Mouse (Mus musculus): Measurements from ENCODE around the gene A230050P20Rik.
A peak's percentile ranks its signal among the peaks of the same experiment; 100 is the strongest.

Gene A230050P20Rik

GRCm38 (mm10) chr9:20875021-20875790 lies 6.8 kb downstream of the A230050P20Rik start:
- no peak for DNase-seq (ENCODE audit: low spot score in 2 of 2)

DNA sequence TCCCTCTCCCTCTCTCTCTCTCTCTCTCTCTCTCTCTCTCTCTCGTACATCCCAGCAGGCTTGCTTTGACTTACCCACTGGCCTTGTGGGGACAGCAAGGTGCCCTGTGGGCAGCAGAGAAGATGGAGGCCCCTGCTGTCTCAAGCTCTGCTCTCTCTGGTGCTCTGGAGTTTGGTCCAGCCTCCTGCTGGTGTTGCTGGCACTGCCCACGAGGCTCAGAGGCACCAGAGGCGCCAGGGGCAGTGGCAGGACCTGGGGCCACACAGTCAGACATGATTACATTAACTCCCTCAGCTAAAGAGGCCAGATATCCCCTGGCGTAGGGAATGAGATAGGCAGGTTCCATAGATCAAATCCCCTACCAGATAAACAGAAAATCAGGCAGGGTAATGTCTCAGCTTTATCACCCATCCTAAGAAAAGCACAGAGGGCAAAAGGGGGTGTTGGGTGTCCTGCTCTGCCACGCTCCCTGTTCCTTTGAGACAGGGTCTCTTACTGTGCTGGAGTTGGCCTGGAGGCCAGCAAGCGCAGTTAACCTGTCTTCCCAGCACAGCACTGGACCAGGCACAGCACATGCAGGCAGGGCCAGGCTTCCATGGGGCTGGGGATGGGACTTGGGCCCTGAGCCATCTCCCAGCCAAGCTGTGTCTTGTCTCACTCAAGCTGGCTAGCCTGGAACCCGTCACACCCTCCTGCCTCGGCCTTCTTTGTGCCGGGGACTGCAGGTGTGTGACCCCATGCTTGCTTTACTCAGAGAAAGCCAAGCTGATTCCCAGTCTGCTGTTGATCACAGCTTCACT lies 8.1 kb downstream of the A230050P20Rik start:
- no peak for DNase-seq (ENCODE audit: low spot score in 2 of 2)

DNA sequence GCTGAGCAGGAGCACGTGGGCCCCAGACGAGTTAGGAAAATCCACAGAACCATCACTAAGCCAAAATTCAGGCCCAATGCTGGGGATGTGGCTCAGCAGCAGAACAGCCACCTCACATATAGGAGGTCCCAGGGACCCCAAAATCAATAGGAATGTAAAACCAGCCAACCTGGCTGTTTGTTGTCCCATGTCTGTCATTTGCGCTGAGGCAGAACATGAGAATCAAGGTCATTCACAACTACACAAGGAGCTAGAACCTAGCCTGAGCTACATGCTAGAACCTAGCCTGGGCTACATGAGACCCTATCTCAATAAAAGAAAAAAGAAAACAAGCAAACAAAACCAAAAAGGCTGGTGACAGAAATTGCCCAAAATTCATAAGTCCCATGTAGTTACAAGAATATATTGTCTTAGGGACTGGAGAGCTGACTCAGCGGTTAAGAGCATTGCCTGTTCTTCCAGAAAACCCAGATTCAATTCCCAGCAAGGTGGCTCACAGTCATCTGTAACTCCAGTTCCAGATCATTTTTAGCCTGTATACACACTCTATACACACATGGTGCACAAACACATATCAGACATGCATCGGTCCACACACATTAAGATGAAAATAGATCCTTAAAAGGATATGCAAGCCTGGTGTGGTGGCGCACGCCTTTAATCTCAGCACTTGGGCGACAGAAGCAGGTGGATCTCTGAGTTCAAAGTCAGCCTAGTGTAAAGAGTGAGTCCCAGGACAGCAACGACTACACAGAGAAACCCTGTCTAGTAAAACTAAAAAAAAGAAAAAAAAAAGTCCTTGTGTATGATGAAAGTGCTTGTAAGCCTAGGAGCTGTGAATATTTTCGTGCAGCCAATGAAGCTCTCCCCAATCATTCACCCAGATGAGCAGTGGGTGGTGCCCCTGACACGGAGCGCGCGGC lies 8.9 kb downstream of the A230050P20Rik start:
- no peak for DNase-seq (ENCODE audit: low spot score in 2 of 2)

GRCm38 (mm10) chr9:20878041-20878709 lies 9.7 kb downstream of the A230050P20Rik start:
- peak; percentile 99 for DNase-seq (ENCODE audit: low spot score in 2 of 2)

DNA sequence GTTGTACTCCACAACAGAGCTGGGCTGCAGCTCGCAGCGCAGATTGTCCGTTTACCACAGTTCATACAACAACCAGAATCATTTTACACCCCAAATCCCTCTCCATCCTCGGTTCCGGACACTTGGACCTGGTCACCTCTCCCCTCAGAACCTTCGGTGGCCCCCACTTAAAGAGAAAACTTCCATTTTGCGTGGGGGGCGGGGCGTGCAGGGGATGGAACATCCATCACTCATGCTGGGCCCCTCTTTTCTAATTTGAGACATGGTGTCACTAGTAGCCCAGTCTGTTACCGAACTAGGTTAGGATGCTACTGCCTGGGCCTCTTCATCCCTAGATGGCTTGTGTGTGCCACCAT lies 10.2 kb downstream of the A230050P20Rik start:
- DNase-seq (ENCODE audit: low spot score in 2 of 2), result no peak

DNA sequence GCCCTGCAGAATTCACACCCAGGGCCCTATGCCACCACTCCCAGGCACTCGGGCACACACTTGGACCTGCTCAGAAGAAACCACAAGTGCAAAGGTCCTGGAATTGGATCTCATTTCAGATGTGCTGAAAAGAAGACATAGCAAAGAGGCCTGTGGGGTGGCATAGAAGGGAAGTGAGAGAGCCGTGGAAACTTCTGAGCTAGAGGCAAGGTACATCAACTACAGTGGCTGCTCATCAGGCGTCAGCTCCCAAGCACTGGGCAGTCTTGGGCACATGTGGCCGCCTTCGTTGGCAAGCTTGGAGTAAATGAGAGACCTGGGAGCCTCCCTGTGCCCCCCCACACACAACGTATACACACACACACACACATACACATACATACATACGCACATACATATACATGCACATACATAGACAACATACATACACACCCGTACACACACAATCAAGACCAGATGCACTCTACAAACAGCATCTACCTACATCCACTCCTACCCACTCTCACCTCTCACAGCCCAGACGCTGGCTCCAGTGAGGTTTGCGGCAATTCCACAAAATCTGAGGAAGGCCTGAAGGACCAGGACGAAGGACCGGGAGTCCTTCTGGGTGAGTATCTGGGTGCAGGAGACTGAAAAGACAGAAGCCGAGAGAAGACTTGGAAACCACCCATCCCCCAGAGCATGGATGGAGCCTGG lies 10.8 kb downstream of the A230050P20Rik start, which contains the start of gene Angptl6:
TSS of gene Angptl6 (minus strand) at position 631 of the 696 bp plus-strand sequence.
- no peak for DNase-seq (ENCODE audit: low spot score in 2 of 2)

DNA sequence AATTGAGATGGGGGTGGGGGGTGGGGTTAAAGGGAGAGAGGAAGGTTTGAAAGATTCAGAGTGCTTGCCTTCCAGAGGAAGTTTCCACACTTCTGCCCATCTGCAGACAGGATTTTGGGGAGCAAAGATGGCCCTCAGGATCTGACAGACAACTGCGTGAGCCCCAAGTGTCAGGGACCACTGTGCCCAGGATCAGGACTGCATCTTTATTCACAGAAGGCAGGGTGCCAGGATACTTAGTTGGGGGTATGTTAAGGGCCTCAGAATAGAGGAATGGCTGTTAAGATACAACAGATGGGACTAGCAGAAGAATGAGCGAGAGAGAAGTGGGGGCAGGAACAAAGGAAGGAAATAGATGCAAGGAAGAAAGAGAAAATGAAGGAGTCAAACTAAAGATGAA lies 18.1 kb downstream of the A230050P20Rik start:
- no peak for DNase-seq (ENCODE audit: low spot score in 2 of 2)

DNA sequence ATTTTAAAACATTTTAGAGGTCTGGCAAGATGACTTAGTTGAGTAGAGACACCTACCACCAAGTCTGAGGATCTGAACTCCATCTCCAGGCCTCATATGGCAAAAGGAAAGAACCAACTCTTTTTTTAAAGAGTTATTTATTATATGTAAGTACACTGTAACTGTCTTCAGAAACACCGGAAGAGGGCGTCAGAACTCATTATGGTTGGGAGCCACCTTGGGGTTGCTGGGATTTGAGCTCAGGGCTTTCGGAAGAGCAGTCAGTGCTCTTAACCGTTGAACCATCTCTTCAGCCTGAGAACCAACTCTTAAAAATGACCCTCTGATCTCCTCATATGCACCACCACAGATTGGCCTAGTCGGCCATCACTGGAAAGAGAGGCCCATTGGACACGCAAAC lies 18.7 kb downstream of the A230050P20Rik start:
- no peak for DNase-seq (ENCODE audit: low spot score in 2 of 2)

DNA sequence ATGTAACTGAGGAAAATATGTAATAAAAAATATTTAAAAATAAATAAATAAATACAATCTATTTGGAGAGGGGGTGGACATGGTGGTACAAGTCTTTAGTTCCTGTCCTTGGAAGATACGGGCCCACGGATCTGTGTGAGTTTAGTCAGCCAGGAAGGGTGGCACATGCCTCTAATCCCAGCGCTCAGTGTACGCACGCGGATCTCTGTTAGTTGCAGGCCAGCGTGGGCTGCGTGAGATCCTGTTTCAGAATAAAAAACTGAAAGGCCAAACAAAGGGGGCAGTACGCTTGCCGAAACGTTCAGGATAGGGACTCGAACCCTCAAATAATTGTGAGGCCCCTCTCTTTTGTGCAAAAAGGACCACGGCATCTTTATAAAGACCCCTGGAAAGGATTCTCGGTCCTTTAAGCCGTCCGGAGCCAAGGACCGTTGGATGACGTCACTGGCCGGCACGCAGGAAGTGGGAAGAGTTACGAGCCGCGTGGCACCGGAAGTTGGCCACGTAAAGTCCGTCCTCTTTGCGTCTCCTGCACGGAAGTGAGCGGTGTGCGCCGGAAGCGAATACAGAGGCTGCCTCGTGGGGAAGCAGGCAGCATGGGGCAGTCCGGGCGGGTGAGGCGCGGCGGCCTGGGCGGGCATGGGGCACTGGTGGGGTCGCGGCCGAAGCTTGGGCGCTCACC lies 19.4 kb downstream of the A230050P20Rik start, which contains the start of gene Ppan:
TSS of gene Ppan (plus strand) at position 472 of the 682 bp plus-strand sequence.
- DNase-seq (ENCODE audit: low spot score in 2 of 2), result peak; percentile 91 to 93

DNA sequence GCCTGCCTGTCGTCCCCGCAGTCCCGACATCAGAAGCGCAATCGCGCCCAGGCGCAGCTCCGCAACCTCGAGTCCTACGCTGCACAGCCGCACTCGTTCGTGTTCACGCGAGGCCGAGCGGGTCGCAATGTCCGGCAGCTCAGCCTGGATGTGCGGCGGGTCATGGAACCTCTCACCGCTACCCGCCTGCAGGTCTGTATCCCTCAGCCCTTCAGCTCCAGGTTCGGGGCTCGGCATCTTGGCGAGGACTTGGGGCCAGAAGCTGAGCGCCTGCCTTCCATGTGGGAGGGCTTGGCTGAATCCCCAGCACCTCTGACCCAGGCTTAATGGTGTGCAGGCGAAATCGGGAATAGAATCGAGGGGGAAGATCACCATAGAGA lies 19.9 kb downstream of the A230050P20Rik start:
- DNase-seq (ENCODE audit: low spot score in 2 of 2), result no peak

- DNase-seq (ENCODE audit: low spot score in 2 of 2), result peak in 1 of 2 experiments; percentile 32
Observed at GRCm38 (mm10) chr9:20889185-20890141, 21.0 kb downstream of the A230050P20Rik start.

DNA sequence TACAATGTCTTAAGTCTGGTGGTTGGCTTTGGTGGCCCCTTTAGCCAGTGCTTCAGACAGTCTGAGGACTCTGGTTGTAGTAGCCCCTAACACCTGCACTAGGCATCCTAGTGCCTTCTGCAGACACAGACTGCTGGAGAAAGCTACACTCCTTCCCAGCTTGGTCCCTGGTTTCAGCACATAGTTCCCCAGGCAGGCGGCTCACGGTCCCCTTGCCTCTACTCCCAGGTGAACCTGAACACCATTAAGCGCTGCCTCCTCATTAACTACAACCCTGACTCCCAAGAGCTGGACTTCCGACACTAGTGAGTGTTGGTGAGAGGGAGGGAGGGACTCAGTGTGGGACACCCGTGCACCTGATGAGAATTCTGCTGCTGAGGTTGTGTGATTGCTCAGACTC lies 22.0 kb downstream of the A230050P20Rik start:
- no peak for DNase-seq (ENCODE audit: low spot score in 2 of 2)

DNA sequence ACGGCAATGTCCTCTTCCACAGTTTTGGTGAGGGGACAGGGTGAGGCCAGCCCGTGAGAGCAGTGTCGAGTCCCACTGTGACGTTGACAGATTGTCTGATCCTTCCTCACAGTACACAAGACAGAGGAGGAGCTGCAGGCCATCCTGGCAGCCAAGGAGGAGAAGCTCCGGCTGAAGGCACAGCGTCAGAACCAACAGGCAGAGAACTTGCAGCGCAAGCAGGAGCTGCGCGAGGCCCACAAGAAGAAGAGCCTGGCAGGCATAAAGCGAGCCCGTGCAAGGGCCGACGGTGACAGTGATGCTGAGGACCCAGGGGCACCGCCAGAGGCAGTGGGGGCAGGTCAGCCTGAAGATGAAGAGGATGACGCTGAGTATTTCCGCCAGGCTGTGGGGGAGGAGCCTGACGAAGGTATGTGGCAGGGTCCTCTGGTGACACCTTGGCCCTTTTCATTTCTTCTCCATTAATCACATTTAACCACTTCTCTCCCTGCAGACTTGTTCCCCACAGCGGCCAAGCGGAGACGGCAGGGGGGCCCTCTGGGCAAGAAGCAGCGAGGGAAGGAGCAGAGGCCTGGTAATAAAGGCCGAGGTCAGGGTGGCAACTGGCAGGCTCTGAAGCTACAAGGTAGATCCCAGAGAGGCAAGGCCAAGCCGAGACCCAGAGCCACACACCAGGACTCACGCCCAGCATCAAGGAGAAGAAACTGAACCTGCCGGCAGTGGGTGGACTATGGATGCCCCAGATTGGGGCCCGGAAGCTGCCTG lies 23.1 kb downstream of the A230050P20Rik start:
- DNase-seq (ENCODE audit: low spot score in 2 of 2), result no peak

GRCm38 (mm10) chr9:20892104-20892653 lies 23.7 kb downstream of the A230050P20Rik start:
- DNase-seq (ENCODE audit: low spot score in 2 of 2), result no peak

DNA sequence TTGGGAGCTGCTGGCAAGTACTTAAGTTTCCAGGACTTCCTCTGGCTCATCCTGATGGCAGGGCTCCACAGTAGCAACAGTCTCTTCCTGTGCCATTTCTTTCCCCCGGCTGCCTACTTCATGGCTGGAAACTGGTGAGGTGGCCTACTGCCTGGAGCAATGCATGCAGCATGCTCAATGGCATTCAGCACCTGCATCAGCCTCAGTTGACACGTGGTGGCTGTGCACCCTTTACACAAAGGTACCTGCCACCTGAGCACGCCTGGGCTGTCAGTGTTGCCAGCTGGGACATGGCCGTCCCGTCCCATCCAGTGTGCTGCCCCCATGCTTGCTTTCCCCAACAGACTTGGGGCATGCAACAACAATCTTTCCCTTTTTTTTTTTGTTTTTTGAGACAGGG lies 24.6 kb downstream of the A230050P20Rik start:
- no peak for DNase-seq (ENCODE audit: low spot score in 2 of 2)

GRCm38 (mm10) chr9:20893590-20894343 lies 25.3 kb downstream of the A230050P20Rik start:
- no peak for DNase-seq (ENCODE audit: low spot score in 2 of 2)

- DNase-seq (ENCODE audit: low spot score in 2 of 2), result no peak
Observed at GRCm38 (mm10) chr9:20894629-20895028, 26.2 kb downstream of the A230050P20Rik start.

Measured in natural killer cell, adult 2 months (primary cell).